Mouse (Mus musculus) liver, embryonic 14.5 days (tissue): ENCODE data around the gene Vipas39. TPM values are rescaled to one million over a fixed set of nuclear protein-coding genes. Genes with fewer than 3 reads are reported as not detected.

Experiments used
- ATAC-seq: fragments of 200-750 bp; cut with Nextera tagmentation; 2 replicates; pipeline ENCODE4 v1.8.0; 2017; ENCODE audit warnings: moderate number of reproducible peaks, mild to moderate bottlenecking, moderate library complexity; ENCODE audit not compliant: insufficient read depth
- DNase-seq, 3 experiments: peaks; one replicate each; pipeline ENCODE4 v3.0.0-alpha.2; 2012 to 2013; ENCODE audit warnings: low read depth in 3 of 3, low spot score in 3 of 3
- H3K27ac ChIP-seq: fragments of 300-500 bp; sonication (generic); 2 replicates; pipeline ENCODE4 v1.5.1; 2014; ENCODE audit warnings: moderate library complexity, mild to moderate bottlenecking, control low read depth, inconsistent platforms
- H3K27me3 ChIP-seq: fragments of 300-500 bp; sonication (generic); 2 replicates; pipeline ENCODE4 v1.6.1; 2014; ENCODE audit warnings: mild to moderate bottlenecking, low read length, moderate library complexity; ENCODE audit not compliant: control insufficient read depth, insufficient read depth
- H3K36me3 ChIP-seq: fragments of 300-500 bp; sonication (generic); replicated peaks from 2 replicates; pipeline ENCODE4 v1.6.1; 2014; ENCODE audit warnings: low read depth; ENCODE audit not compliant: control insufficient read depth, insufficient read depth
- H3K4me1 ChIP-seq, 2 experiments: fragments of 200-500 bp in 1 of 2; fragments of 300-500 bp in 1 of 2; sonication (generic) in 1 of 2; replicated peaks; 2 replicates each; pipeline ENCODE4 v1.6.1; 2012 to 2014; ENCODE audit warnings: antibody characterized with exemption in 1 of 2, inconsistent platforms in 1 of 2, low read length in 1 of 2; ENCODE audit not compliant: control insufficient read depth in 2 of 2, insufficient read depth in 2 of 2
- H3K4me2 ChIP-seq: fragments of 300-500 bp; sonication (generic); 2 replicates; pipeline ENCODE4 v1.6.1; 2014; ENCODE audit warnings: low read depth, mild to moderate bottlenecking, control low read depth, moderate library complexity
- H3K4me3 ChIP-seq, 2 experiments: fragments of 200-500 bp in 1 of 2; fragments of 300-500 bp in 1 of 2; sonication (generic) in 1 of 2; 2 replicates each; pipeline ENCODE4 v1.5.1; 2012 to 2014; ENCODE audit warnings: low read depth in 2 of 2, low read length in 2 of 2, mild to moderate bottlenecking in 2 of 2, control low read depth in 1 of 2, inconsistent platforms in 1 of 2, moderate library complexity in 1 of 2; ENCODE audit not compliant: insufficient read depth in 1 of 2
- H3K9ac ChIP-seq: fragments of 300-500 bp; sonication (generic); replicated peaks from 2 replicates; pipeline ENCODE4 v1.6.1; 2014; ENCODE audit warnings: mild to moderate bottlenecking, control low read depth, moderate library complexity
- H3K9me3 ChIP-seq: fragments of 300-500 bp; sonication (generic); 2 replicates; pipeline ENCODE4 v1.6.1; 2016; ENCODE audit warnings: low read length, mixed read lengths; ENCODE audit not compliant: control insufficient read depth
- CTCF ChIP-seq: IDR thresholded peaks from 2 replicates; pipeline ENCODE4 v1.5.1; 2016; ENCODE audit warnings: antibody characterized with exemption, low read depth, control low read depth
- EP300 ChIP-seq: IDR thresholded peaks from 2 replicates; pipeline ENCODE4 v1.6.1; 2016; ENCODE audit warnings: antibody characterized with exemption, low read depth
- WGBS: fragments of 180-500 bp; shearing (Covaris S2); extraction: QIAGEN DNeasy Blood & Tissue Kit; methylation state at CpG from one replicate; pipeline ENCODE4 v1.1.7; 2014; ENCODE audit not compliant: insufficient replicate concordance; 5-methylcytosine and 5-hydroxymethylcytosine counted together
- polyA plus RNA-seq, 2 experiments: library from polyadenylated mRNA; depleted of rRNA in 1 of 2; stranded (reverse) in 1 of 2; unstranded in 1 of 2; fragments of >200 nt; fragmentation: Nextera tagmentation in 1 of 2; extraction: Ambion mirVana in 1 of 2; gene quantifications; 2 replicates each; pipeline versions ENCODE4 v1.2.1 to v1.2.3; 2012 to 2014

Gene Vipas39
- polyA plus RNA-seq, 2 experiments: 7.8 to 8.0 TPM

GRCm38 (mm10) chr12:87300441-87300690 lies 34.3 kb upstream of the Vipas39 start:
- TF ChIP-seq EP300 (no peak), CTCF (no peak)
- 2% methylated on average over 9 of the region's 9 CpGs for WGBS
- Histone ChIP-seq H3K27me3 (peaks cover 28% of the 10 kb centered on the region), H3K9me3 (no peaks in the 10 kb centered on the region), H3K9ac (no peak overlapping the region), H3K4me3 (peak overlapping the region; percentile 47 to 55), H3K36me3 (no peaks in the 10 kb centered on the region), H3K4me2 (peak overlapping the region; percentile 66), H3K27ac (no peak overlapping the region), H3K4me1 (no peaks in the 10 kb centered on the region)
- no peak for DNase-seq
- no peak for ATAC-seq

GRCm38 (mm10) chr12:87299657-87300440 lies 33.8 kb upstream of the Vipas39 start, which contains the start of gene Ism2:
Gene Ism2, minus strand, starts transcription at chr12:87299705.
- WGBS: under 1% methylated on average over 76 of the region's 86 CpGs
- Histone ChIP-seq H3K36me3 (no peaks in the 10 kb centered on the region), H3K27ac (no peak within 1 kb of the TSS), H3K4me3 (peak within 1 kb of the TSS; percentile 47 to 55), H3K4me1 (no peaks in the 10 kb centered on the region), H3K4me2 (peak within 1 kb of the TSS; percentile 66), H3K27me3 (peaks cover 28% of the 10 kb centered on the region), H3K9me3 (no peaks in the 10 kb centered on the region), H3K9ac (peak within 1 kb of the TSS; percentile 1)
- DNase-seq: no peak
- TF ChIP-seq EP300 (no peak), CTCF (no peak)
- ATAC-seq: peak; percentile 61

- 11% methylated on average over 29 of the region's 29 CpGs for WGBS
- Histone ChIP-seq H3K36me3 (no peaks in the 10 kb centered on the region), H3K9me3 (no peaks in the 10 kb centered on the region), H3K4me2 (peak overlapping the region; percentile 66), H3K27ac (no peak overlapping the region), H3K9ac (peak overlapping the region; percentile 1; the same call in 1 of the 2 replicates), H3K27me3 (peaks cover 28% of the 10 kb centered on the region), H3K4me1 (no peaks in the 10 kb centered on the region), H3K4me3 (peak overlapping the region; percentile 47 to 55)
- DNase-seq: no peak
- ATAC-seq: no peak
- TF ChIP-seq EP300: no peak
- TF ChIP-seq CTCF: no peak
Measured at GRCm38 (mm10) chr12:87299037-87299656, 33.1 kb upstream of the Vipas39 start.

- Histone ChIP-seq H3K27me3 (peaks cover 2% of the 10 kb centered on the region), H3K9me3 (no peaks in the 10 kb centered on the region), H3K4me1 (no peaks in the 10 kb centered on the region), H3K4me3 (no peak overlapping the region), H3K4me2 (no peak overlapping the region), H3K36me3 (no peaks in the 10 kb centered on the region), H3K9ac (no peak overlapping the region), H3K27ac (no peak overlapping the region)
- 57% methylated on average over 6 of the region's 6 CpGs for WGBS
- ATAC-seq (0 out of 2 replicates have a peak, but pooled peaks have one; percentile 23), DNase-seq (no peak)
- no peak for TF ChIP-seq CTCF
- TF ChIP-seq EP300: no peak
Measured at GRCm38 (mm10) chr12:87293934-87294333, 27.9 kb upstream of the Vipas39 start.

- Histone ChIP-seq H3K27me3 (no peaks in the 10 kb centered on the region), H3K9me3 (no peaks in the 10 kb centered on the region), H3K4me1 (no peaks in the 10 kb centered on the region), H3K4me2 (no peak overlapping the region), H3K27ac (no peak overlapping the region), H3K4me3 (no peak overlapping the region), H3K9ac (no peak overlapping the region), H3K36me3 (no peaks in the 10 kb centered on the region)
- TF ChIP-seq EP300: no peak
- no peak for TF ChIP-seq CTCF
- ATAC-seq (no peak), DNase-seq (no peak)
- 75% methylated on average over 5 of the region's 5 CpGs for WGBS
Measured at GRCm38 (mm10) chr12:87289100-87289499, 23.0 kb upstream of the Vipas39 start.
